Mouse (Mus musculus) midbrain, embryonic 13.5 days (tissue): Measurements from ENCODE around the gene Mcm3. TPM values are rescaled to one million over a fixed set of nuclear protein-coding genes. Genes with fewer than 3 reads are reported as not detected.

Experiments
- ATAC-seq: fragments of 200-750 bp; cut with Nextera tagmentation; 2 replicates; pipeline ENCODE4 v1.8.0; 2017; ENCODE audit warnings: mild to moderate bottlenecking, moderate TSS enrichment, moderate library complexity
- H3K27ac ChIP-seq: fragments of 300-500 bp; sonication (generic); 2 replicates; pipeline ENCODE4 v1.5.1; 2015; ENCODE audit warnings: inconsistent platforms, mild to moderate bottlenecking, moderate library complexity
- H3K27me3 ChIP-seq: fragments of 300-500 bp; sonication (generic); 2 replicates; pipeline ENCODE4 v1.6.1; 2015; ENCODE audit warnings: mild to moderate bottlenecking, inconsistent platforms
- H3K36me3 ChIP-seq: fragments of 300-500 bp; sonication (generic); 2 replicates; pipeline ENCODE4 v1.6.1; 2015; ENCODE audit warnings: mild to moderate bottlenecking, inconsistent platforms
- H3K4me1 ChIP-seq: fragments of 300-500 bp; sonication (generic); replicated peaks from 2 replicates; pipeline ENCODE4 v1.6.1; 2015; ENCODE audit warnings: inconsistent platforms
- H3K4me2 ChIP-seq: fragments of 300-500 bp; sonication (generic); replicated peaks from 2 replicates; pipeline ENCODE4 v1.6.1; 2015; ENCODE audit warnings: moderate library complexity, mild to moderate bottlenecking, inconsistent platforms
- H3K4me3 ChIP-seq: fragments of 300-500 bp; sonication (generic); replicated peaks from 2 replicates; pipeline ENCODE4 v1.5.1; 2015; ENCODE audit warnings: mild to moderate bottlenecking, inconsistent platforms
- H3K9ac ChIP-seq: fragments of 300-500 bp; sonication (generic); replicated peaks from 2 replicates; pipeline ENCODE4 v1.6.1; 2015; ENCODE audit warnings: mild to moderate bottlenecking, inconsistent platforms
- H3K9me3 ChIP-seq: fragments of 300-500 bp; sonication (generic); 2 replicates; pipeline ENCODE4 v1.6.1; 2016; ENCODE audit warnings: mild to moderate bottlenecking, inconsistent platforms
- WGBS: fragments of 180-500 bp; shearing (Covaris S2); methylation state at CpG from one replicate; pipeline ENCODE4 v1.1.7; 2015; 5-methylcytosine and 5-hydroxymethylcytosine counted together
- polyA plus RNA-seq: library from polyadenylated mRNA; unstranded; fragments of >200 nt; fragmentation: Nextera tagmentation; extraction: Ambion mirVana; gene quantifications from 2 replicates; pipeline ENCODE4 v1.2.1, GENCODE M21; 2015

Mcm3 gene
- polyA plus RNA-seq, 1 experiment from 2014 or later = 48.1 TPM

- Histone ChIP-seq H3K27me3 (no peaks in the 10 kb centered on the region), H3K9ac (no peak overlapping the region), H3K4me1 (no peaks in the 10 kb centered on the region), H3K4me3 (no peak overlapping the region), H3K4me2 (no peak overlapping the region), H3K27ac (no peak overlapping the region), H3K36me3 (no peaks in the 10 kb centered on the region), H3K9me3 (no peaks in the 10 kb centered on the region)
- 73% methylated on average over 5 of the region's 5 CpGs for WGBS
- ATAC-seq = no peak
These were observed 12.5 kb upstream of the Mcm3 start for GRCm38 (mm10) chr1:20832473-20833140.

GRCm38 (mm10) chr1:20830546-20830945, 10.4 kb upstream of the Mcm3 start:
- Histone ChIP-seq H3K4me2 (no peak overlapping the region), H3K36me3 (no peaks in the 10 kb centered on the region), H3K27me3 (no peaks in the 10 kb centered on the region), H3K27ac (no peak overlapping the region), H3K4me1 (no peaks in the 10 kb centered on the region), H3K4me3 (no peak overlapping the region), H3K9ac (no peak overlapping the region), H3K9me3 (no peaks in the 10 kb centered on the region)
- ATAC-seq = no peak
- WGBS = 88% methylated on average over 1 of the region's 1 CpGs

- Histone ChIP-seq H3K9ac (no peak overlapping the region), H3K9me3 (no peaks in the 10 kb centered on the region), H3K27me3 (no peaks in the 10 kb centered on the region), H3K27ac (no peak overlapping the region), H3K4me3 (no peak overlapping the region), H3K36me3 (no peaks in the 10 kb centered on the region), H3K4me2 (no peak overlapping the region), H3K4me1 (no peaks in the 10 kb centered on the region)
- 92% methylated on average over 2 of the region's 2 CpGs for WGBS
- no peak for ATAC-seq
These were observed 7.9 kb upstream of the Mcm3 start for GRCm38 (mm10) chr1:20828061-20828460.

GRCm38 (mm10) chr1:20825036-20825435, 4.9 kb upstream of the Mcm3 start:
- no peak for ATAC-seq
- H3K27me3 ChIP-seq = no peaks in the 10 kb centered on the region
- no peaks in the 10 kb centered on the region for H3K4me1 ChIP-seq
- no peaks in the 10 kb centered on the region for H3K9me3 ChIP-seq
- H3K9ac ChIP-seq = no peak overlapping the region
- no peak overlapping the region for H3K4me3 ChIP-seq
- no peak overlapping the region for H3K27ac ChIP-seq
- no peak overlapping the region for H3K4me2 ChIP-seq
- H3K36me3 ChIP-seq = no peaks in the 10 kb centered on the region

GRCm38 (mm10) chr1:20823906-20824305, 3.8 kb upstream of the Mcm3 start:
- H3K36me3 ChIP-seq = no peaks in the 10 kb centered on the region
- no peaks in the 10 kb centered on the region for H3K27me3 ChIP-seq
- H3K4me1 ChIP-seq = peaks cover 8% of the 10 kb centered on the region
- ATAC-seq = no peak
- H3K4me2 ChIP-seq = no peak overlapping the region
- H3K4me3 ChIP-seq = no peak overlapping the region
- H3K27ac ChIP-seq = no peak overlapping the region
- H3K9ac ChIP-seq = no peak overlapping the region
- H3K9me3 ChIP-seq = no peaks in the 10 kb centered on the region
- WGBS = 20% methylated on average over 2 of the region's 2 CpGs

GRCm38 (mm10) chr1:20823471-20823870, 3.4 kb upstream of the Mcm3 start:
- H3K36me3 ChIP-seq = no peaks in the 10 kb centered on the region
- ATAC-seq = no peak
- no peak overlapping the region for H3K9ac ChIP-seq
- no peak overlapping the region for H3K4me3 ChIP-seq
- H3K4me1 ChIP-seq = peaks cover 11% of the 10 kb centered on the region
- H3K27ac ChIP-seq = no peak overlapping the region
- H3K27me3 ChIP-seq = no peaks in the 10 kb centered on the region
- no peak overlapping the region for H3K4me2 ChIP-seq
- H3K9me3 ChIP-seq = no peaks in the 10 kb centered on the region
- WGBS = 42% methylated on average over 4 of the region's 4 CpGs

- Histone ChIP-seq H3K9me3 (no peaks in the 10 kb centered on the region), H3K9ac (no peak overlapping the region), H3K36me3 (peaks cover 13% of the 10 kb centered on the region), H3K4me3 (no peak overlapping the region), H3K27me3 (no peaks in the 10 kb centered on the region), H3K27ac (no peak overlapping the region), H3K4me2 (no peak overlapping the region), H3K4me1 (peaks cover 17% of the 10 kb centered on the region)
- WGBS = 88% methylated on average over 4 of the region's 4 CpGs
- ATAC-seq = no peak
These were observed 847 bp upstream of the Mcm3 start for GRCm38 (mm10) chr1:20820959-20821358.

- 47% methylated on average over 12 of the region's 12 CpGs for WGBS
- H3K27me3 ChIP-seq = no peaks in the 10 kb centered on the region
- H3K9me3 ChIP-seq = no peaks in the 10 kb centered on the region
- H3K4me2 ChIP-seq = no peak overlapping the region
- no peak for ATAC-seq
- no peak overlapping the region for H3K4me3 ChIP-seq
- H3K4me1 ChIP-seq = peaks cover 17% of the 10 kb centered on the region
- peaks cover 32% of the 10 kb centered on the region for H3K36me3 ChIP-seq
- no peak overlapping the region for H3K9ac ChIP-seq
- H3K27ac ChIP-seq = no peak overlapping the region
These were observed 2.5 kb downstream of the Mcm3 start for GRCm38 (mm10) chr1:20817596-20817995.

- Histone ChIP-seq H3K9ac (no peak overlapping the region), H3K4me2 (no peak overlapping the region), H3K27ac (no peak overlapping the region), H3K9me3 (no peaks in the 10 kb centered on the region), H3K4me3 (no peak overlapping the region), H3K4me1 (peaks cover 17% of the 10 kb centered on the region), H3K27me3 (no peaks in the 10 kb centered on the region), H3K36me3 (peaks cover 36% of the 10 kb centered on the region)
- ATAC-seq = no peak
- 86% methylated on average over 9 of the region's 9 CpGs for WGBS
These were observed 2.9 kb downstream of the Mcm3 start for GRCm38 (mm10) chr1:20817172-20817571.

GRCm38 (mm10) chr1:20814521-20814920, 5.6 kb downstream of the Mcm3 start:
- WGBS = 93% methylated on average over 8 of the region's 8 CpGs
- H3K9me3 ChIP-seq = no peaks in the 10 kb centered on the region
- H3K27me3 ChIP-seq = no peaks in the 10 kb centered on the region
- H3K36me3 ChIP-seq = peaks cover 58% of the 10 kb centered on the region
- ATAC-seq = no peak
- peaks cover 12% of the 10 kb centered on the region for H3K4me1 ChIP-seq
- no peak overlapping the region for H3K27ac ChIP-seq
- no peak overlapping the region for H3K9ac ChIP-seq
- no peak overlapping the region for H3K4me3 ChIP-seq
- no peak overlapping the region for H3K4me2 ChIP-seq

- no peak for ATAC-seq
- no peaks in the 10 kb centered on the region for H3K27me3 ChIP-seq
- 93% methylated on average over 10 of the region's 10 CpGs for WGBS
- H3K4me3 ChIP-seq = no peak overlapping the region
- no peak overlapping the region for H3K4me2 ChIP-seq
- H3K27ac ChIP-seq = no peak overlapping the region
- peaks cover 52% of the 10 kb centered on the region for H3K36me3 ChIP-seq
- no peaks in the 10 kb centered on the region for H3K9me3 ChIP-seq
- no peak overlapping the region for H3K9ac ChIP-seq
- no peaks in the 10 kb centered on the region for H3K4me1 ChIP-seq
These were observed 15.6 kb downstream of the Mcm3 start for GRCm38 (mm10) chr1:20804526-20804925.

GRCm38 (mm10) chr1:20801682-20802390, 18.3 kb downstream of the Mcm3 start:
- Histone ChIP-seq H3K9ac (0 out of 2 replicates have a peak overlapping the region, but pooled peaks have one; percentile 8), H3K27ac (peak overlapping the region; percentile 52; the same call in 1 of the 2 replicates), H3K4me3 (no peak overlapping the region), H3K27me3 (no peaks in the 10 kb centered on the region), H3K4me2 (no peak overlapping the region), H3K9me3 (no peaks in the 10 kb centered on the region), H3K36me3 (peaks cover 26% of the 10 kb centered on the region), H3K4me1 (no peaks in the 10 kb centered on the region)
- 72% methylated on average over 8 of the region's 8 CpGs for WGBS
- peak; percentile 65 for ATAC-seq
